Mouse (Mus musculus) MEL (cell line): ENCODE data around the gene Rhobtb3.

Experiments used
- CHD1 ChIP-seq: IDR thresholded peaks from 2 replicates; pipeline ENCODE4 v1.6.1; 2012; ENCODE audit warnings: low read depth, mild to moderate bottlenecking, inconsistent platforms, low read length, improper control_type of control experiment
- CTCF ChIP-seq, 3 experiments: IDR thresholded peaks in 2 of 3; conservative IDR thresholded peaks in 1 of 3; 2 replicates each; pipeline ENCODE4 v1.5.1; 2011 to 2012; ENCODE audit warnings: low read length in 3 of 3, low read depth in 2 of 3, mild to moderate bottlenecking in 2 of 3, improper control_type of control experiment in 1 of 3, inconsistent platforms in 1 of 3, mixed read lengths in 1 of 3, moderate library complexity in 1 of 3; ENCODE audit not compliant: control insufficient read depth in 1 of 3, insufficient read depth in 1 of 3, poor library complexity in 1 of 3, severe bottlenecking in 1 of 3
- EP300 ChIP-seq, 2 experiments: IDR thresholded peaks; 2 replicates each; pipeline ENCODE4 v1.6.1; 2011; ENCODE audit warnings: improper control_type of control experiment in 2 of 2, low read length in 2 of 2, low read depth in 1 of 2, mild to moderate bottlenecking in 1 of 2
- GATA1 ChIP-seq: IDR thresholded peaks from 2 replicates; pipeline ENCODE4 v1.6.1; 2011; ENCODE audit warnings: low read depth, low read length, improper control_type of control experiment
- HCFC1 ChIP-seq: IDR thresholded peaks from 2 replicates; pipeline ENCODE4 v1.6.1; 2012; ENCODE audit warnings: low read depth, mild to moderate bottlenecking, inconsistent platforms, low read length, improper control_type of control experiment, moderate library complexity
- NRF1 ChIP-seq: IDR thresholded peaks from 2 replicates; pipeline ENCODE4 v1.6.1; 2014; ENCODE audit warnings: low read depth, mild to moderate bottlenecking, inconsistent platforms, low read length, improper control_type of control experiment, moderate library complexity; ENCODE audit not compliant: poor library complexity, insufficient read depth, severe bottlenecking
- POLR2A ChIP-seq, 2 experiments: IDR thresholded peaks; 2 replicates each; pipeline ENCODE4 v1.6.1; 2011 to 2012; ENCODE audit warnings: low read length in 2 of 2, mild to moderate bottlenecking in 2 of 2, control low read depth in 1 of 2, improper control_type of control experiment in 1 of 2, low read depth in 1 of 2, moderate library complexity in 1 of 2; ENCODE audit not compliant: control insufficient read depth in 1 of 2, insufficient read depth in 1 of 2, poor library complexity in 1 of 2
- RAD21 ChIP-seq: IDR thresholded peaks from 2 replicates; pipeline ENCODE4 v1.6.1; 2011; ENCODE audit warnings: mild to moderate bottlenecking, low read depth, low read length, improper control_type of control experiment
- TCF12 ChIP-seq: IDR thresholded peaks from 2 replicates; pipeline ENCODE4 v1.6.1; 2014; ENCODE audit warnings: low read depth, mild to moderate bottlenecking, inconsistent platforms, low read length, improper control_type of control experiment, moderate library complexity
- USF1 ChIP-seq: IDR thresholded peaks from 2 replicates; pipeline ENCODE4 v1.6.1; 2014; ENCODE audit warnings: low read depth, mild to moderate bottlenecking, inconsistent platforms, low read length, improper control_type of control experiment, moderate library complexity

GRCm38 (mm10) chr13:75883792-75884191, 59.9 kb downstream of the Rhobtb3 start:
- no peak for TF ChIP-seq CTCF (IDR thresholded peaks at IDR 0.05 in 2 of 3, conservative IDR thresholded peaks at IDR 0.05 in 1 of 3; ENCODE audit: control insufficient read depth in 1 of 3, insufficient read depth in 1 of 3, low read depth in 2 of 3, low read length in 3 of 3, poor library complexity in 1 of 3, severe bottlenecking in 1 of 3)
- TF ChIP-seq POLR2A (IDR thresholded peaks at IDR 0.05; ENCODE audit: control insufficient read depth in 1 of 2, insufficient read depth in 1 of 2, low read depth in 1 of 2, low read length in 2 of 2, poor library complexity in 1 of 2): no peak
- no peak for TF ChIP-seq CHD1
- TF ChIP-seq GATA1: no peak
- TF ChIP-seq USF1: no peak
- no peak for TF ChIP-seq NRF1
- no peak for TF ChIP-seq RAD21
- TF ChIP-seq HCFC1: no peak
- no peak for TF ChIP-seq EP300 (IDR thresholded peaks at IDR 0.05; ENCODE audit: low read depth in 1 of 2, low read length in 2 of 2)
- TF ChIP-seq TCF12: no peak
